Mouse (Mus musculus): ENCODE measurements at regions not wholly inside any gene's neighbourhood (a gene's known extent, or its start where the extent isn't known, plus 50 kb on each side); places are given as distances from the start of the nearest gene placed in this dataset.

- no peak for DNase-seq (ENCODE audit: low read depth, low spot score)
Measured at GRCm38 (mm10) chr12:50122145-50122544, 526.8 kb downstream of the Prkd1 start.

- no peak for DNase-seq (ENCODE audit: low read depth, low spot score)
Measured at GRCm38 (mm10) chr12:50122971-50123370, 525.9 kb downstream of the Prkd1 start.

GRCm38 (mm10) chr12:50158143-50158542 is 490.8 kb downstream of the Prkd1 start:
- DNase-seq (ENCODE audit: low read depth, low spot score), result no peak

DNA sequence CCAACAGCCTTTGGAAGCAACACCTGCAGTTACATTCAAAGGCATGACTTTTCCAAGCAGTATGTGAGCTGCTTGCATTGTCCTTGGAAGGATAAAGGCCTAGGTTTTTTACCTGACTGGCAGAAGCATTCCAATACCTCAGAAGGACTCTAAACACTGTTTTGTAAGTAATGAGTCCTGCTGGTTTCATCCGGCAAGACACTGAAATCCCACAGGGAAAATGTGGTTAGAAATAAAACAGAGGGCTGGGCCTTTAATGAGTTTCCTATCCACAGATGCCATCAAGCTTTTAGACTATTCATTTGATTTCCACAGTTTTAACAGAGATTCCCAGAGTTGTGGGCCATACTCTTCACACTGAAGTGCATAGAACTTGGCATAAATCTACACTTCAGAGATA is 461.6 kb downstream of the Prkd1 start:
- no peak for DNase-seq (ENCODE audit: low read depth, low spot score)

- no peak for DNase-seq (ENCODE audit: low read depth, low spot score)
Measured at GRCm38 (mm10) chr12:50190892-50191539, 457.9 kb downstream of the Prkd1 start.

DNA sequence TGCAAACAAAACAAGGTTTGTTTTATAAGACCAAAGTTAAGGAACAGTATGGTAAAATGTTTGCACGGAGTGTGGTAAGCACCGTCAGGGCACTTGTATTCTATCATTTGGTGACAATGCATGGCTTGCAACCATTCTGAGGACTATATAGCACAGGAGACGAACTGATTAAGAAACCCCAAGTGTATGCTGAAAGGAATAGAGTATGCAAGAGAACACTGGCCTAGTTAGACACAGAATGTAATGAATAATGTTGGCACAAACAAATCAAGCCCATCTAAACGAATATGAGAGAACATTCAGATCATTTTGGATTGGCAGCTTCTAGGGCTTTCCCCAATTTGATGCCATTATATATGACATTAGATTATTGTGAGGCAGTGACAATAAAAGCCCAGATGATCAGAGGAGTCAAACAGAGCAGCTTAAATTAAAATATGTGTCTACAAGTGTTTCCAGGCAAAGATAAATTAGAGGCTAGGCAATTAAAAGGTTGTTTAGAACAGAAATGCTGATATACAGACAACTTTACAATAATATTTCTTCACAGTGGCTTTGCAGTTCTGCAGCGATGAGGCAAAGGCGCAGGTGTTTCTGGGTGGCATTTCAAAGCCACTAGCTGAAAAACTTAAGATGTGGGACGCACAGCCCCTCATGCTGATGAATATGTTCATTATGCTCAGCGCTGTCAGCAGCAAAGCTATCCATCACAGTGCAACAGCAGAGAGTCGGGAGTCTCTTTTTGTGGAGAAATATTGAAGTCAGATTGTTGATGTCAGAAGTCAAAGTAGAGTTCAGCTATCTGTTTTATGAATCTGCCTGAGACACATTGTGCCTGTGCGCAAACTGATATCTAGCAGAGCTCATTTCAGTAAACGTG is 456.9 kb downstream of the Prkd1 start:
- DNase-seq (ENCODE audit: low read depth, low spot score), result no peak

- no peak for DNase-seq (ENCODE audit: low read depth, low spot score)
Measured at GRCm38 (mm10) chr12:50193501-50193900, 455.4 kb downstream of the Prkd1 start.

DNA sequence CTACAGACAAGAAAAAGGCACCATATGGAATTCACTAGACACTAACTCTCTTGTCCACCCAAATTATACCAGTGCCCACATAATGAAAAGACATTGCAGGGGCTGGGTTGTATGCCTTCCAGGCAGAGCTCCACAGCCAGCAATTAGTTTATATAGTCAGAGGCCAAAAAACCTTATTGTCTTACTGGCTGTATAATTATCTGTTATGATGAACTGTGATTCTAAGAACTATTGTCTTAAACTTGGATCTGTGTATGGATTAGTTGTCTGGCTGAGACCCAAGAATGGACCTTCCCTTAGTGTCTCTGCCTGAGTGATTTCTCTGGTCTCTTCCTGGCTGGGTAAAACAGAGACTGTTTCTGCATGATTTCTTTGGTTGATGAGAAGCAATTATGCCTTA is 454.2 kb downstream of the Prkd1 start:
- no peak for DNase-seq (ENCODE audit: low read depth, low spot score)

DNA sequence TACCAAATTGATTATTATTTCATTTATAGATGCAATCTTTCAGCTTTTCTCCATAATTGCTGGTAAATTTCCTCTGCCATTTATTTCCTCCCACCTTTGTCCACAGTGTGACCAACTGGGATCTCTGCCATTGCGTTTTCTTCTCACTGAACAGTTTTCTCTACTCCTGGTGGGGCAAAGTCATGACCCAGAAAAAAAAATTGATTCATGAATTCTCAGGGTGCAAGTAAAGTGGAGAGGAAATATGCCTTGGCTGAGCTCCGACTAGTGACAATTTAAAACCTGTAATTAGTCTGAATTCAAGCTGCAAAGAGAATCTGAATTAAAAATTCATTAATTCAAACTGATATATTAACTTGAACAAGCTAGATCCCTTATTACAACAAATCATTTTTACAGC is 452.6 kb downstream of the Prkd1 start:
- DNase-seq (ENCODE audit: low read depth, low spot score), result no peak

DNA sequence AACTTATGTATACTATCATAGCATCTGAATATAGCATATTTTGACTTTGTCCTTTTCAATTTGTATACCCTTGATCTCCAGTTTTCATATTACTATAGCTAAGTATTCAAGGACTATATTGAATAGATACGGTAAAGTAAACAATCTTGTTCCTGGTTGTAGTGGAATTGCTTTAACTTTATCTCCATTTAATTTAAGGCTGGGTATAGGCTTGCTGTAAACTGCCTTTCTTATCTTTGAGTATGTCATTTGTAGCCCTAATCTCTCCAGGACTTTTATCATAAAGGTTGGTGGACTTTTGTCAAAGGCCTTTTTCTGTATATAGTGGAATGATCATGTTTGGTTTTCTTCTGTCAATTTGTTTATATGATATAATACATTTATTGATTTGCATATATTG is 407.8 kb downstream of the Prkd1 start:
- no peak for DNase-seq (ENCODE audit: low read depth, low spot score)

DNA sequence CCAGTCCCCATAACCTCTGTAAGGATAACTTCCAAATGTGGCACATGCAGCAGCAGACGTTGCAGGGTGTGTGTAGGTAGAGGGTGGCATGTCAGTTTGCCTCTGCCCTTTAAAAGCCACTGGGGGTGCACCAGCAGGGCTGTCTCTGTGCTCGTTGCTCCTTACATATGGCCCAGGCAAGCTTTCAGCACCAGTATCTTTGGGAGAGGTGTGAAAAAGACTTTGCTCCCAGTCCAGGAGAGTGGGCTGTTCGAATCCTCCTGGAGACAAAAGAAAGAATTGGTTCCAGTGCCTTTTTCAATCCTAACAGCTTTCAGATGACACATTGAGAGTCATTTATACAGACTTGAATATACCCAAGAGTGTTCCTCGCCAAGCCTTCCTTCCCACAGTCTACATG is 390.0 kb downstream of the Prkd1 start:
- DNase-seq (ENCODE audit: low read depth, low spot score), result no peak

- no peak for DNase-seq (ENCODE audit: low read depth, low spot score)
Measured at GRCm38 (mm10) chr12:50261072-50261471, 387.8 kb downstream of the Prkd1 start.

GRCm38 (mm10) chr12:50273239-50273880 is 375.5 kb downstream of the Prkd1 start:
- DNase-seq (ENCODE audit: low read depth, low spot score), result no peak

DNA sequence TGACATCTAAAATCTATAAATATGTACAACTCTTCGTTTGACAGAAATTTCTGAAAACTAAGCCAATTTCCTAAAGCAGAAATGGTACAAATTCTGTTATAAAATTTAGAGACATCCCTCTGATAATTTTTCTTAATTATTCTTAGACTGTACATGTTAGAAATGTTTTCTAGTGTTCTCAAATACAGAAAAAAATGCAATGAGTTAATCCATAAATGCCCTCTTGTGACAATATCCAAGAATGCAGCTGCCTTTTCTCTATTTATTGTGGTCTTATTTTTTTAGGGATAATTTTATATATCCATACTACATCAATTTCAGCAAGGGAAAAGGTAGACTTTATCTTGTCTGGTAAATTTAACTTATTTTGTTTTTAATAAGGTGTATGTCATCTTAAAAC is 367.3 kb downstream of the Prkd1 start:
- no peak for DNase-seq (ENCODE audit: low read depth, low spot score)
